Mouse (Mus musculus): ENCODE results near the gene Izumo2. TPM values are rescaled to one million over a fixed set of nuclear protein-coding genes. Genes with fewer than 3 reads are reported as not detected.
"Not testable (repeated sequence)": the region's sequence is repeated elsewhere in the genome, so short reads cannot be mapped to it uniquely, and the experiment has no call there.

Gene Izumo2
- polyA plus RNA-seq, 1 experiment from 2014 or later: not detected

GRCm38 (mm10) chr7:44697980-44698379, 10.6 kb upstream of the Izumo2 start:
- ATAC-seq (ENCODE audit: insufficient number of reproducible peaks, low FRiP score, low TSS enrichment, low read depth): no peak
- WGBS: 52% methylated on average over 7 of the region's 7 CpGs
- Histone ChIP-seq H3K27ac (replicated peaks) (no peak overlapping the region), H3K4me1 (peaks cover 13% of the 10 kb centered on the region), H3K4me3 (replicated peaks) (no peak overlapping the region), H3K36me3 (no peaks in the 10 kb centered on the region), H3K9me3 (replicated peaks) (no peaks in the 10 kb centered on the region), H3K27me3 (no peaks in the 10 kb centered on the region), H3K9ac (no peak overlapping the region), H3K4me2 (replicated peaks) (no peak overlapping the region)

DNA sequence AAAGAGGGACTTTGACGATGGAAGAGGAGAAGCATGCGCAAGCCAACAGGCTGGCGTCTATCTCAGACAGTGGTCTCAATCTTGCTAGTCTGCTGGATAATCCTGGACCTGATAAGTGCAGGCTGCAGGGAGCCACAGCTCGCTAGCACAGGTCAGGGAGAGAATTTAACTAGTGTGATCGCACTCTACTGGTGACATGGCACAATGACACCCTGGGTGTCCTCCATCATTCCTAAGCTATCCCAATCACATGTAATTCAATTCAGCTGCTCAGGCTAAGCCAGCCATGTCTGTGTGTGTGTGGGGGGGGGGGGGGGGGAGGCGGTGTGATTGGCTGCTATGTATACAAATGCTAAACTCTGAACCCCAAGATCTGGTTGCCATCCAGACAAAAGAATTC, 6.6 kb upstream of the Izumo2 start:
- no peak overlapping the region for H3K4me2 ChIP-seq (replicated peaks)
- no peak overlapping the region for H3K4me3 ChIP-seq (replicated peaks)
- no peaks in the 10 kb centered on the region for H3K27me3 ChIP-seq
- ATAC-seq (ENCODE audit: insufficient number of reproducible peaks, low FRiP score, low TSS enrichment, low read depth): no peak
- 8% methylated on average over 6 of the region's 6 CpGs for WGBS
- H3K9me3 ChIP-seq (replicated peaks): no peaks in the 10 kb centered on the region
- no peak overlapping the region for H3K27ac ChIP-seq (replicated peaks)
- peaks cover 10% of the 10 kb centered on the region for H3K4me1 ChIP-seq
- H3K36me3 ChIP-seq: no peaks in the 10 kb centered on the region
- no peak overlapping the region for H3K9ac ChIP-seq

DNA sequence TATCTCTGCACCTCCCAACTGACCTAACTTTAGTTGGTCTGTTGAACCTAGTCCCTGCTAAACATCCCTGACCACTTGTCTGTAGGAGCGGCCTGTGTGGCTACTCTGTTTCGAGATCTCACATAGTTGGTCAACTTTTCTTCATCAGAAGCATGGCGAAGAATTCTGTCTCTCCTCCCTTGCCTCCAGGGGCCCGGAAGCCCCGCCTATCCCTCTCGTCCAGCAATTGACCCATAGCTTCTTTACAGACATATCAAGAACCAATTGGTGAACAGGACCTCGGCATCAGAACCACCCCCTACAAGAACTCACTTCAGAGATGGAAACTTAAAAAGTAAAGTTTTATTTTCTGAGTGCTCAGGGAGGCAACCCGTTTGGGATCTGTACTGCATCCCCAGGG, 5.6 kb upstream of the Izumo2 start:
- H3K27me3 ChIP-seq: no peaks in the 10 kb centered on the region
- no peak overlapping the region for H3K27ac ChIP-seq (replicated peaks)
- H3K9ac ChIP-seq: no peak overlapping the region
- H3K36me3 ChIP-seq: no peaks in the 10 kb centered on the region
- H3K4me3 ChIP-seq (replicated peaks): no peak overlapping the region
- H3K9me3 ChIP-seq (replicated peaks): no peaks in the 10 kb centered on the region
- 76% methylated on average over 8 of the region's 8 CpGs for WGBS
- no peaks in the 10 kb centered on the region for H3K4me1 ChIP-seq
- no peak overlapping the region for H3K4me2 ChIP-seq (replicated peaks)
- no peak for ATAC-seq (ENCODE audit: insufficient number of reproducible peaks, low FRiP score, low TSS enrichment, low read depth)

GRCm38 (mm10) chr7:44704363-44704762, 4.2 kb upstream of the Izumo2 start:
- H3K4me3 ChIP-seq (replicated peaks): no peak overlapping the region
- 52% methylated on average over 3 of the region's 3 CpGs for WGBS
- no peaks in the 10 kb centered on the region for H3K36me3 ChIP-seq
- no peak for ATAC-seq (ENCODE audit: insufficient number of reproducible peaks, low FRiP score, low TSS enrichment, low read depth)
- H3K9me3 ChIP-seq (replicated peaks): no peaks in the 10 kb centered on the region
- no peak overlapping the region for H3K9ac ChIP-seq
- no peak overlapping the region for H3K27ac ChIP-seq (replicated peaks)
- H3K4me1 ChIP-seq: no peaks in the 10 kb centered on the region
- H3K27me3 ChIP-seq: no peaks in the 10 kb centered on the region
- no peak overlapping the region for H3K4me2 ChIP-seq (replicated peaks)

GRCm38 (mm10) chr7:44705086-44705485, 3.5 kb upstream of the Izumo2 start:
- no peaks in the 10 kb centered on the region for H3K9me3 ChIP-seq (replicated peaks)
- H3K27me3 ChIP-seq: no peaks in the 10 kb centered on the region
- no peaks in the 10 kb centered on the region for H3K36me3 ChIP-seq
- no peak overlapping the region for H3K4me2 ChIP-seq (replicated peaks)
- ATAC-seq (ENCODE audit: insufficient number of reproducible peaks, low FRiP score, low TSS enrichment, low read depth): no peak
- H3K27ac ChIP-seq (replicated peaks): no peak overlapping the region
- 89% methylated on average over 4 of the region's 4 CpGs for WGBS
- H3K4me3 ChIP-seq (replicated peaks): no peak overlapping the region
- no peak overlapping the region for H3K9ac ChIP-seq
- no peaks in the 10 kb centered on the region for H3K4me1 ChIP-seq

- Histone ChIP-seq H3K27me3 (no peaks in the 10 kb centered on the region), H3K4me3 (replicated peaks) (no peak overlapping the region), H3K36me3 (no peaks in the 10 kb centered on the region), H3K9me3 (replicated peaks) (no peaks in the 10 kb centered on the region), H3K27ac (replicated peaks) (no peak overlapping the region), H3K4me2 (replicated peaks) (no peak overlapping the region), H3K4me1 (no peaks in the 10 kb centered on the region), H3K9ac (no peak overlapping the region)
- ATAC-seq (ENCODE audit: insufficient number of reproducible peaks, low FRiP score, low TSS enrichment, low read depth): no peak
Observed at GRCm38 (mm10) chr7:44706322-44706721, 2.2 kb upstream of the Izumo2 start.

DNA sequence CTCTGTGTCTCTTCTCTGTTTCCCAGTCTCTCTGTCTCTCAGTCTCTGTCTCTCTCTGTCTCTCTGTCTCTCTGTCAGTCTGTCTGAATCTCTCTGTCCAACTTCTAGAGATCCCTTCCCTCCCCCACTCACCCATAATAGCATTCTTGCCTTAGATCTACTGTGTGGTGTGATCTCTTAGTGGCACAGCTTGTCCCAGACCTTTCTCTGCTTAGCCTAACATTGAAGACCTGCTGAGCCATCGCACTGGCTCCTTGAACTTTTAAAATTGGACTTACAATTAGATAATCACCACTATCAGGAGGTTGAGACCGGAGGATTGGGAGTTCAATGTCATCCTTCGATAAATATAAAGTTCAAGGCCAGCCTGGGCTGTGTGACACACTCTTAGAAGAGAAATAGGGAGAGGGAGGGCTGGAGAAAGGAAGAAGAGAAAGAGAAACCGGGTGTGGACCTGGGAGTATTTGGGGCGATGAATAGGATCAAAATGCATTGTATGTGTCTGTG, 1.3 kb upstream of the Izumo2 start:
- ATAC-seq (ENCODE audit: insufficient number of reproducible peaks, low FRiP score, low TSS enrichment, low read depth): no peak
- H3K4me1 ChIP-seq: no peaks in the 10 kb centered on the region
- H3K27me3 ChIP-seq: no peaks in the 10 kb centered on the region
- no peak overlapping the region for H3K27ac ChIP-seq (replicated peaks)
- H3K9ac ChIP-seq: no peak overlapping the region
- WGBS: 88% methylated on average over 5 of the region's 5 CpGs
- H3K36me3 ChIP-seq: no peaks in the 10 kb centered on the region
- H3K4me3 ChIP-seq (replicated peaks): no peak overlapping the region
- H3K4me2 ChIP-seq (replicated peaks): no peak overlapping the region
- no peaks in the 10 kb centered on the region for H3K9me3 ChIP-seq (replicated peaks)

GRCm38 (mm10) chr7:44708093-44708492, 449 bp upstream of the Izumo2 start:
- H3K27ac ChIP-seq (replicated peaks); H3K27me3 ChIP-seq; H3K4me1 ChIP-seq; ATAC-seq (ENCODE audit: insufficient number of reproducible peaks, low FRiP score, low TSS enrichment, low read depth); H3K4me3 ChIP-seq (replicated peaks); H3K4me2 ChIP-seq (replicated peaks); H3K9ac ChIP-seq; H3K9me3 ChIP-seq (replicated peaks); H3K36me3 ChIP-seq: not testable (repeated sequence)
- 87% methylated on average over 6 of the region's 6 CpGs for WGBS

DNA sequence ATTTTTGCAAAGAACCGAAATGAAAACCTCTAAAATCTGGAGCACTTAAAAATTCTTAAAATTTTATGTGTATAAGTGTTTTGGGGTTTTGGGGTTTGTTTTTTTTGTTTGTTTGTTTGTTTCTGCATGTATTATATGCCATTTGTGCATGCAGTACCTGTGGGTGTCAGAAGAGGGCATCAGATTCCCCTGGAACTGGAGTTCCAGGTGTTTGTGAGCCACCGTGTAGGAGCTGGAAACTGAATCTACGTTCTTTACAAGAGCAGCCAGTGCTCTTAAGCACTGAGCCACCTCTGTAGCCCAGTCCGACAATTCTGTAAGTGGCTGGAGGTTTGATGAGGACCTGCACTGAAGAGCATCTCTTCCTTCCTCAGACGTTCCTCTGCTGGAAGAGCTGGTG, 1.3 kb downstream of the Izumo2 start:
- Histone ChIP-seq H3K36me3 (no peaks in the 10 kb centered on the region), H3K4me3 (replicated peaks) (no peak overlapping the region), H3K9me3 (replicated peaks) (no peaks in the 10 kb centered on the region), H3K4me2 (replicated peaks) (no peak overlapping the region), H3K27me3 (no peaks in the 10 kb centered on the region), H3K27ac (replicated peaks) (no peak overlapping the region), H3K9ac (no peak overlapping the region), H3K4me1 (no peaks in the 10 kb centered on the region)
- no peak for ATAC-seq (ENCODE audit: insufficient number of reproducible peaks, low FRiP score, low TSS enrichment, low read depth)
- WGBS: 82% methylated on average over 5 of the region's 5 CpGs

GRCm38 (mm10) chr7:44722058-44722457, 13.5 kb downstream of the Izumo2 start:
- no peak overlapping the region for H3K9ac ChIP-seq
- H3K4me1 ChIP-seq: no peaks in the 10 kb centered on the region
- no peak overlapping the region for H3K27ac ChIP-seq (replicated peaks)
- H3K9me3 ChIP-seq (replicated peaks): no peaks in the 10 kb centered on the region
- no peak overlapping the region for H3K4me3 ChIP-seq (replicated peaks)
- no peaks in the 10 kb centered on the region for H3K36me3 ChIP-seq
- H3K27me3 ChIP-seq: no peaks in the 10 kb centered on the region
- WGBS: 77% methylated on average over 5 of the region's 5 CpGs
- H3K4me2 ChIP-seq (replicated peaks): no peak overlapping the region
- no peak for ATAC-seq (ENCODE audit: insufficient number of reproducible peaks, low FRiP score, low TSS enrichment, low read depth)

- H3K36me3 ChIP-seq: no peaks in the 10 kb centered on the region
- H3K4me2 ChIP-seq (replicated peaks): no peak overlapping the region
- WGBS: 18% methylated on average over 7 of the region's 7 CpGs
- no peaks in the 10 kb centered on the region for H3K27me3 ChIP-seq
- H3K4me1 ChIP-seq: no peaks in the 10 kb centered on the region
- H3K9me3 ChIP-seq (replicated peaks): no peaks in the 10 kb centered on the region
- H3K4me3 ChIP-seq (replicated peaks): no peak overlapping the region
- H3K9ac ChIP-seq: no peak overlapping the region
- ATAC-seq (ENCODE audit: insufficient number of reproducible peaks, low FRiP score, low TSS enrichment, low read depth): no peak
- no peak overlapping the region for H3K27ac ChIP-seq (replicated peaks)
Observed at GRCm38 (mm10) chr7:44724316-44724715, 15.8 kb downstream of the Izumo2 start.

- Histone ChIP-seq H3K4me3 (replicated peaks) (no peak overlapping the region), H3K4me1 (no peaks in the 10 kb centered on the region), H3K9me3 (replicated peaks) (no peaks in the 10 kb centered on the region), H3K4me2 (replicated peaks) (no peak overlapping the region), H3K36me3 (no peaks in the 10 kb centered on the region), H3K27ac (replicated peaks) (no peak overlapping the region), H3K9ac (no peak overlapping the region), H3K27me3 (no peaks in the 10 kb centered on the region)
- ATAC-seq (ENCODE audit: insufficient number of reproducible peaks, low FRiP score, low TSS enrichment, low read depth): no peak
- 61% methylated on average over 6 of the region's 6 CpGs for WGBS
Observed at GRCm38 (mm10) chr7:44726343-44726742, 17.8 kb downstream of the Izumo2 start.
